Mouse (Mus musculus) stomach, postnatal 0 days (tissue): Measurements from ENCODE around the gene Etv1.

Experiments used
- CTCF ChIP-seq: IDR thresholded peaks from 2 replicates; pipeline ENCODE4 v1.5.1; 2016; ENCODE audit warnings: antibody characterized with exemption, low read depth, mild to moderate bottlenecking, moderate library complexity
- EP300 ChIP-seq: optimal IDR thresholded peaks from 2 replicates; pipeline ENCODE3; 2016; ENCODE audit warnings: antibody characterized with exemption

DNA sequence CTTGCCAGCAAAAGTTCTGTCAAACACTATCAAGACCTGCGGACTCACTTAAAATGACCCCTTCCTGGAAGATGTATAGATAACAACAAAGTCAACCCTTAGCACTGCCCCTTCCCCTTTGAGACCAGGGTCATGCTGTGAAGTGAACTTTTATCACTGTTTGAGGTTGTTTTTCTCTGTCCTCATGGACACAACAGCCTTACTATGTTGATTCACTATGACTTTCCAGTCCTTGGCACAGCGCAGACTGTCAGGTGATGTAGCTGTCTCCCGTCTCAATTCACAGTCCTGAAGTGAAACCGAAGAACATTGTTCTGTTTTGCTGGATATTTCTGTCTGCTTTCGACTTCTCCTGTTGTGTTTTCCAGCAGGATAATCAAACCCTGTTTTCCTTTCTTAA is 27.9 kb downstream of the Etv1 start:
- TF ChIP-seq CTCF (no peak), EP300 (no peak)
